Mouse (Mus musculus) cerebellum, adult 11-12 months (tissue): ENCODE measurements around the gene Abhd17a.

Source experiments
- DNase-seq: peaks from one replicate; pipeline ENCODE4 v3.0.0; 2022

The Abhd17a gene

GRCm38 (mm10) chr10:80576351-80577194 is 13.6 kb downstream of the Abhd17a start:
- DNase-seq: peak; percentile 80

- DNase-seq: peak; percentile 41
Measured at GRCm38 (mm10) chr10:80575925-80576324, 14.2 kb downstream of the Abhd17a start.

GRCm38 (mm10) chr10:80574896-80575295 is 15.2 kb downstream of the Abhd17a start:
- no peak for DNase-seq

- no peak for DNase-seq
Measured at GRCm38 (mm10) chr10:80573944-80574343, 16.2 kb downstream of the Abhd17a start.

GRCm38 (mm10) chr10:80572477-80572876 is 17.7 kb downstream of the Abhd17a start:
- DNase-seq: no peak

GRCm38 (mm10) chr10:80570871-80571836 is 19.0 kb downstream of the Abhd17a start:
- DNase-seq: peak; percentile 75

GRCm38 (mm10) chr10:80570419-80570818 is 19.7 kb downstream of the Abhd17a start:
- no peak for DNase-seq

GRCm38 (mm10) chr10:80569664-80570066 is 20.5 kb downstream of the Abhd17a start:
- DNase-seq: no peak

- DNase-seq: no peak
Measured at GRCm38 (mm10) chr10:80568876-80569275, 21.3 kb downstream of the Abhd17a start.

GRCm38 (mm10) chr10:80566375-80567092 is 23.6 kb downstream of the Abhd17a start:
- DNase-seq: peak; percentile 84

- peak; percentile 89 for DNase-seq
Measured at GRCm38 (mm10) chr10:80561116-80561944, 28.8 kb downstream of the Abhd17a start, which contains the start of gene Rexo1. Gene Rexo1 (minus strand): TSS chr10:80561560.

GRCm38 (mm10) chr10:80560621-80561020 is 29.5 kb downstream of the Abhd17a start:
- DNase-seq: no peak

GRCm38 (mm10) chr10:80559431-80559830 is 30.7 kb downstream of the Abhd17a start:
- DNase-seq: peak; percentile 51

- peak; percentile 72 for DNase-seq
Measured at GRCm38 (mm10) chr10:80557346-80557965, 32.7 kb downstream of the Abhd17a start.

- DNase-seq: no peak
Measured at GRCm38 (mm10) chr10:80553997-80554396, 36.1 kb downstream of the Abhd17a start.

- DNase-seq: no peak
Measured at GRCm38 (mm10) chr10:80553575-80553974, 36.6 kb downstream of the Abhd17a start.

- DNase-seq: no peak
Measured at GRCm38 (mm10) chr10:80552364-80552763, 37.8 kb downstream of the Abhd17a start.

GRCm38 (mm10) chr10:80549279-80549678 is 40.9 kb downstream of the Abhd17a start:
- peak; percentile 15 for DNase-seq

- peak; percentile 68 for DNase-seq
Measured at GRCm38 (mm10) chr10:80548428-80549006, 41.6 kb downstream of the Abhd17a start.

GRCm38 (mm10) chr10:80547539-80547938 is 42.6 kb downstream of the Abhd17a start:
- peak; percentile 22 for DNase-seq

GRCm38 (mm10) chr10:80546945-80547344 is 43.2 kb downstream of the Abhd17a start:
- DNase-seq: no peak
